Mouse (Mus musculus): ENCODE data around the gene Golga1.
"Not testable (repeated sequence)": the region's sequence is repeated elsewhere in the genome, so short reads cannot be mapped to it uniquely, and the experiment has no call there.

Golga1 gene

GRCm38 (mm10) chr2:39065400-39065987 lies at the start of gene Golga1:
Gene Golga1 (minus strand): TSS chr2:39065541.
- DNase-seq: peak; percentile 92

- DNase-seq: no peak
Observed at GRCm38 (mm10) chr2:39114093-39114492, 48.8 kb upstream of the Golga1 start.

- no peak for DNase-seq
Observed at GRCm38 (mm10) chr2:39110514-39110913, 45.2 kb upstream of the Golga1 start.

- not testable (repeated sequence) for DNase-seq
Observed at GRCm38 (mm10) chr2:39109712-39110111, 44.4 kb upstream of the Golga1 start.

- DNase-seq: not testable (repeated sequence)
Observed at GRCm38 (mm10) chr2:39099951-39100350, 34.6 kb upstream of the Golga1 start.

GRCm38 (mm10) chr2:39097993-39098392 lies 32.7 kb upstream of the Golga1 start:
- no peak for DNase-seq

- no peak for DNase-seq
Observed at GRCm38 (mm10) chr2:39091966-39092365, 26.6 kb upstream of the Golga1 start.

- no peak for DNase-seq
Observed at GRCm38 (mm10) chr2:39082706-39083105, 17.4 kb upstream of the Golga1 start.

- no peak for DNase-seq
Observed at GRCm38 (mm10) chr2:39070666-39071065, 5.3 kb upstream of the Golga1 start.

- no peak for DNase-seq
Observed at GRCm38 (mm10) chr2:39069096-39069495, 3.8 kb upstream of the Golga1 start.

- no peak for DNase-seq
Observed at GRCm38 (mm10) chr2:39064687-39065399, 498 bp downstream of the Golga1 start.

GRCm38 (mm10) chr2:39048515-39048914 lies 16.8 kb downstream of the Golga1 start:
- DNase-seq: no peak

- DNase-seq: no peak
Observed at GRCm38 (mm10) chr2:39040215-39040614, 25.1 kb downstream of the Golga1 start.

- peak; percentile 37 for DNase-seq
Observed at GRCm38 (mm10) chr2:39031611-39032010, 33.7 kb downstream of the Golga1 start.

- no peak for DNase-seq
Observed at GRCm38 (mm10) chr2:39020004-39020403, 45.3 kb downstream of the Golga1 start.

GRCm38 (mm10) chr2:39016581-39016980 lies 48.8 kb downstream of the Golga1 start:
- no peak for DNase-seq

- no peak for DNase-seq
Observed at GRCm38 (mm10) chr2:39012768-39013279, 52.5 kb downstream of the Golga1 start.

GRCm38 (mm10) chr2:39011971-39012370 lies 53.4 kb downstream of the Golga1 start:
- DNase-seq: no peak

GRCm38 (mm10) chr2:39011264-39011663 lies 54.1 kb downstream of the Golga1 start:
- no peak for DNase-seq

GRCm38 (mm10) chr2:39010144-39010543 lies 55.2 kb downstream of the Golga1 start:
- not testable (repeated sequence) for DNase-seq

- no peak for DNase-seq
Observed at GRCm38 (mm10) chr2:39008954-39009365, 56.4 kb downstream of the Golga1 start.

GRCm38 (mm10) chr2:39008350-39008851 lies 56.9 kb downstream of the Golga1 start:
- DNase-seq: peak; percentile 60

- DNase-seq: peak; percentile 93
Observed at GRCm38 (mm10) chr2:39007865-39008264, 57.5 kb downstream of the Golga1 start.

GRCm38 (mm10) chr2:39006149-39006730 lies 59.1 kb downstream of the Golga1 start:
- no peak for DNase-seq

Measured in layer of hippocampus, adult 9-11 months (tissue).